Mouse (Mus musculus) embryonic facial prominence, embryonic 15.5 days (tissue): ENCODE data around the gene Gm19668. TPM values are rescaled to one million over a fixed set of nuclear protein-coding genes. Genes with fewer than 3 reads are reported as not detected.
A peak's percentile ranks its signal among the peaks of the same experiment; 100 is the strongest.

Experiments used
- ATAC-seq: fragments of 200-750 bp; cut with Nextera tagmentation; 2 replicates; pipeline ENCODE4 v1.8.0; 2017; ENCODE audit warnings: low read depth, moderate TSS enrichment; ENCODE audit not compliant: insufficient number of reproducible peaks, low FRiP score, low TSS enrichment
- H3K27ac ChIP-seq: fragments of 300-500 bp; sonication (generic); replicated peaks from 2 replicates; pipeline ENCODE4 v1.5.1; 2015; ENCODE audit warnings: mild to moderate bottlenecking, inconsistent platforms
- H3K27me3 ChIP-seq: fragments of 300-500 bp; sonication (generic); 2 replicates; pipeline ENCODE4 v1.6.1; 2015; ENCODE audit warnings: inconsistent platforms
- H3K36me3 ChIP-seq: fragments of 300-500 bp; sonication (generic); 2 replicates; pipeline ENCODE4 v1.6.1; 2015; ENCODE audit warnings: mild to moderate bottlenecking, inconsistent platforms
- H3K4me1 ChIP-seq: fragments of 300-500 bp; sonication (generic); 2 replicates; pipeline ENCODE4 v1.6.1; 2015; ENCODE audit warnings: inconsistent platforms
- H3K4me2 ChIP-seq: fragments of 300-500 bp; sonication (generic); replicated peaks from 2 replicates; pipeline ENCODE4 v1.6.1; 2015; ENCODE audit warnings: mild to moderate bottlenecking, inconsistent platforms
- H3K4me3 ChIP-seq: fragments of 300-500 bp; sonication (generic); replicated peaks from 2 replicates; pipeline ENCODE4 v1.5.1; 2015; ENCODE audit warnings: mild to moderate bottlenecking, inconsistent platforms
- H3K9ac ChIP-seq: fragments of 300-500 bp; sonication (generic); 2 replicates; pipeline ENCODE4 v1.6.1; 2015; ENCODE audit warnings: inconsistent platforms
- H3K9me3 ChIP-seq: fragments of 300-500 bp; sonication (generic); replicated peaks from 2 replicates; pipeline ENCODE4 v1.6.1; 2016; ENCODE audit warnings: inconsistent platforms
- WGBS: fragments of 180-500 bp; shearing (Covaris S2); methylation state at CpG from one replicate; pipeline ENCODE4 v1.1.7; 2015; 5-methylcytosine and 5-hydroxymethylcytosine counted together
- polyA plus RNA-seq: library from polyadenylated mRNA; unstranded; fragments of >200 nt; fragmentation: Nextera tagmentation; extraction: Ambion mirVana; gene quantifications from 2 replicates; pipeline ENCODE4 v1.2.1, GENCODE M21; 2015

Gene Gm19668
- polyA plus RNA-seq, result 0.24 and 0.55 TPM in 2 replicates

GRCm38 (mm10) chr10:77798921-77799508 lies at the start of gene Gm19668:
TSS of gene Gm19668 (minus strand) at chr10:77799133.
- no peaks in the 10 kb centered on the region for H3K36me3 ChIP-seq
- no peak for ATAC-seq
- H3K9me3 ChIP-seq, result no peaks in the 10 kb centered on the region
- no peak within 1 kb of the TSS for H3K4me3 ChIP-seq
- H3K4me2 ChIP-seq, result no peak within 1 kb of the TSS
- H3K9ac ChIP-seq, result no peak within 1 kb of the TSS
- WGBS, result 55% methylated on average over 8 of the region's 8 CpGs
- peaks cover 7% of the 10 kb centered on the region; the same call in 1 of the 2 replicates for H3K4me1 ChIP-seq
- no peak within 1 kb of the TSS for H3K27ac ChIP-seq
- H3K27me3 ChIP-seq, result no peaks in the 10 kb centered on the region

DNA sequence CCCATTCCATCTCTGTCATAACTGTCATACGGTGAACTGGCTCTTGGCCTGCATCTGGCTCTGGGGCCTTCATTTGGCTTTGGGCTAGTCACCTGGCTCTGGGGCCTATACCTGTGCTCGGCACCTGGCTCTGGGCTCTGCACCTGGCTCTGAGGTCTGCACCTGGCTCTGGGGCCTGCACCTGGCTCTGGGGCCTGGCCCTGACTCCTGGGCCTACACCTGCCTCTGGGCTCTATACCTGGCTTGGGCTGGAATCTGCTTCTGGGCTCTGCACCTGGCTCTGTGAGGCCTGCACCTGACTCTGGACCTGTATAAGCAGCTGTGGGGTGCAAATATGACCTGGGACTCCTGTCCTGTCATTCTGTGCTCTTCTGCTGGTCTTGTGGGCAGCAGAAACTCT lies 48.6 kb upstream of the Gm19668 start:
- Histone ChIP-seq H3K4me2 (no peak overlapping the region), H3K9ac (no peak overlapping the region), H3K4me3 (no peak overlapping the region), H3K4me1 (no peaks in the 10 kb centered on the region), H3K36me3 (no peaks in the 10 kb centered on the region), H3K9me3 (0 out of 2 replicates have a peak, but pooled peaks cover 13% of the 10 kb centered on the region), H3K27me3 (0 out of 2 replicates have a peak, but pooled peaks cover 2% of the 10 kb centered on the region), H3K27ac (no peak overlapping the region)
- no peak for ATAC-seq
- 78% methylated on average over 2 of the region's 2 CpGs for WGBS

GRCm38 (mm10) chr10:77846961-77847360 lies 48.0 kb upstream of the Gm19668 start:
- Histone ChIP-seq H3K4me1 (no peaks in the 10 kb centered on the region), H3K27me3 (no peaks in the 10 kb centered on the region), H3K4me2 (no peak overlapping the region), H3K9ac (no peak overlapping the region), H3K9me3 (0 out of 2 replicates have a peak, but pooled peaks cover 13% of the 10 kb centered on the region), H3K36me3 (no peaks in the 10 kb centered on the region), H3K27ac (no peak overlapping the region), H3K4me3 (no peak overlapping the region)
- ATAC-seq, result no peak
- WGBS, result 17% methylated on average over 2 of the region's 2 CpGs

- ATAC-seq, result no peak
- no peaks in the 10 kb centered on the region for H3K36me3 ChIP-seq
- WGBS, result 66% methylated on average over 3 of the region's 3 CpGs
- H3K27ac ChIP-seq, result no peak within 1 kb of the TSS
- no peak within 1 kb of the TSS for H3K9ac ChIP-seq
- no peak within 1 kb of the TSS for H3K4me2 ChIP-seq
- H3K9me3 ChIP-seq, result 0 out of 2 replicates have a peak, but pooled peaks cover 13% of the 10 kb centered on the region
- no peaks in the 10 kb centered on the region for H3K27me3 ChIP-seq
- no peak within 1 kb of the TSS for H3K4me3 ChIP-seq
- H3K4me1 ChIP-seq, result no peaks in the 10 kb centered on the region
Measured at GRCm38 (mm10) chr10:77846503-77846902, 47.6 kb upstream of the Gm19668 start, which contains the start of gene Gm36176. TSS of gene Gm36176 (plus strand) at chr10:77846803.

- Histone ChIP-seq H3K9ac (no peak overlapping the region), H3K4me2 (no peak overlapping the region), H3K27ac (no peak overlapping the region), H3K4me3 (no peak overlapping the region), H3K27me3 (no peaks in the 10 kb centered on the region), H3K4me1 (no peaks in the 10 kb centered on the region), H3K36me3 (no peaks in the 10 kb centered on the region), H3K9me3 (0 out of 2 replicates have a peak, but pooled peaks cover 9% of the 10 kb centered on the region)
- no peak for ATAC-seq
- WGBS, result 67% methylated on average over 6 of the region's 6 CpGs
Measured at GRCm38 (mm10) chr10:77839006-77839405, 40.1 kb upstream of the Gm19668 start.

DNA sequence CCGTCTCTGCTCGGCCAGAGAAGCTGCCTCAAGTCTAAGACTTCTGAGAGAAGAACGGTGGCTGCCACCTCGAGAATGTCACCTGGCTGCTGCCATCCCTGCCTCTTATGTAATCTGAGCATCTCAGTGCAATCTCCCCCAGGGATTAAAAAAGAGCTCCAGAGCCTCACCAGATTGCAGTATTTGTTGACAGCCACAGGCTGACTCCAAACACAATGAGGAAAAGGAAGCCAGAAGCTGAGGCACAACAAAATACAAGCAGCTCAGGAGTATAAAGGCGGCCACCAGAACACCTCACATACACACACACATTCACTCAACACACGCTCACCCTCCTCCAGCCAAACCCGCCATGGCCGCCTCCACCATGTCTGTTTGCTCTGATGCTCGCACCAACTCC lies 36.7 kb upstream of the Gm19668 start, which contains the start of gene Krtap10-10:
Gene Krtap10-10, plus strand, starts transcription at position 301 of the 400 bp plus-strand sequence.
- 54% methylated on average over 9 of the region's 9 CpGs for WGBS
- H3K27me3 ChIP-seq, result no peaks in the 10 kb centered on the region
- no peaks in the 10 kb centered on the region for H3K9me3 ChIP-seq
- H3K36me3 ChIP-seq, result no peaks in the 10 kb centered on the region
- no peak within 1 kb of the TSS for H3K4me3 ChIP-seq
- H3K4me1 ChIP-seq, result no peaks in the 10 kb centered on the region
- H3K9ac ChIP-seq, result no peak within 1 kb of the TSS
- no peak within 1 kb of the TSS for H3K27ac ChIP-seq
- no peak within 1 kb of the TSS for H3K4me2 ChIP-seq
- ATAC-seq, result no peak

DNA sequence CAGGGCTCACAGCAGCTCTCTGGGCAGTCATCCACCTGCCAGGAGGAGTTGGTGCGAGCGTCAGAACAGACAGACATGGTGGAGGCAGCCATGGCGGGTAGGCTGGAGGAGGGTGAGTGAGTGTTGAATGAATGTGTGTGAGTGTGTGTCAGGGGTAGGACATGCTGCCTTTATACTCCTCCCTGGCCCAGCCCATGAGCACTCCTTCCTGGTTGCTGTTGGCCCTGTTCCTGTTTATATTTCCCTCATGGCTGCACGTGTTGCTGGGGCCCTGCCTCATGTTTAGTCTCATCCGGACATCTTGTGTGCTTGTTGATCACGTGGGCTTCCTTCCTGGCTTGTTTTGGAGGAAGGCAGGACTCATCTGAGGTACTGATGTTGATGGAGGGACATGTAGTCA lies 28.0 kb upstream of the Gm19668 start, which contains the start of gene Krtap10-4:
Gene Krtap10-4, minus strand, starts transcription at position 145 of the 400 bp plus-strand sequence.
- no peaks in the 10 kb centered on the region for H3K9me3 ChIP-seq
- WGBS, result 53% methylated on average over 6 of the region's 6 CpGs
- ATAC-seq, result no peak

DNA sequence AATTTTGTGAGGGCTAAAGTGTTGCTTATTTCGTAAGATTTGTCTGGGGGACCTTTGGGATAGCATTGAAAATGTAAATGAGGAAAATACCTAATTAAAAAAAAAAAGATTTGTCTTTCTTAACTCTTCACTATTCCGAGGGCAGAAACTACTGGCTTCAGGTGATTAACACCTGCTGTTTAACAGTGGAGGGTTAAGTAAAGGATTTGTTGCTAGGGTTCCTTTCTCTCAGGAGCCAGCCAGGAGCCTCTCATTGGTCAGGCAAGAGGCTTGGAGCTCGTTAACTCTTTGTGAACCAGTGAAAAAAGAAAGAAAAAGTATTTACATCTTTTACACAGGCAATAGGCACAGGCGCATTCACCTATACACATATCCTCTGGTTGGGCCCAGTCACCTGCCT lies 20.3 kb upstream of the Gm19668 start:
- Histone ChIP-seq H3K36me3 (no peaks in the 10 kb centered on the region), H3K4me2 (no peak overlapping the region), H3K27ac (no peak overlapping the region), H3K4me1 (no peaks in the 10 kb centered on the region), H3K27me3 (no peaks in the 10 kb centered on the region), H3K9ac (no peak overlapping the region), H3K4me3 (no peak overlapping the region), H3K9me3 (no peaks in the 10 kb centered on the region)
- WGBS, result 24% methylated on average over 4 of the region's 4 CpGs
- no peak for ATAC-seq

More for the DNA sequence above, 28.0 kb upstream of the Gm19668 start, which contains the start of gene Krtap10-4:
- H3K27ac ChIP-seq, result no peak within 1 kb of the TSS
- H3K9ac ChIP-seq, result no peak within 1 kb of the TSS
- H3K4me3 ChIP-seq, result no peak within 1 kb of the TSS
- no peaks in the 10 kb centered on the region for H3K36me3 ChIP-seq
- no peaks in the 10 kb centered on the region for H3K4me1 ChIP-seq
- H3K4me2 ChIP-seq, result no peak within 1 kb of the TSS
- no peaks in the 10 kb centered on the region for H3K27me3 ChIP-seq

DNA sequence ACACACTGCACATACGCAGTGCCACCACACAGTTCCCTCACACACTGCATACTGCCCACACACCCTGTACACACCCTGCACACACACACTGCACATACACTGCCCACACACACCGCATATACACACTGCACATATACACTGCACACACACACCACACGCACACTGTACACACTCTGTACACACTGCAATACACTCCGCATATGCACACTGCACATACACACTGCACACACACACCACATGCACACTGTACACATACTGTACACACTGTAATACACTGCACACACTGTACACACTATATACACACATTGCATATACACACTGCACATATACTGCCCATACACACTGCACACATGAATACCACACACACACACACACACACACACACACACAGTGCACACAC lies 19.6 kb upstream of the Gm19668 start:
- Histone ChIP-seq H3K27me3 (no peaks in the 10 kb centered on the region), H3K4me3 (no peak overlapping the region), H3K27ac (no peak overlapping the region), H3K9me3 (no peaks in the 10 kb centered on the region), H3K9ac (no peak overlapping the region), H3K4me2 (no peak overlapping the region), H3K36me3 (no peaks in the 10 kb centered on the region), H3K4me1 (no peaks in the 10 kb centered on the region)
- WGBS, result 95% methylated on average over 4 of the region's 4 CpGs
- ATAC-seq, result peak; percentile 37; the same call in 1 of the 2 replicates

DNA sequence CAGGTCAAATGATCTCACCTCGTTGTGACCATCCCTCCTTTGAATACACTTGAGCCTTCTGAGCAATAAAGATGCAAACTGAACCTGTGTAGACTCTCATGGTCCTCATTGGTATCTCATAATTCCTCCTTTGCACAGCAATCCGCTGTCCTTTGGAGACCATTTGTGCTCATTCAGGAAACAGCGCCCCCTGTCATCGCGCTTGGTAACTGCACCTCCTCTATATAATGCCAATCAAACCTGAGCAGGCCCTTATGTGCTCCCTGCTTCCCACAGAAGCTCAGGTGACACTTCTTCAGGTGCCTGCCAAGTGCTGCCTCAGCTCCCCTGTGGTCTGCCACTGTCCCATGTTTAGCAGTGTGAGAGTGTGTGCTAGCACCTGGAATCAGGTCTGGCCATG lies 16.6 kb upstream of the Gm19668 start:
- Histone ChIP-seq H3K9ac (no peak overlapping the region), H3K9me3 (no peaks in the 10 kb centered on the region), H3K27me3 (no peaks in the 10 kb centered on the region), H3K36me3 (no peaks in the 10 kb centered on the region), H3K4me1 (no peaks in the 10 kb centered on the region), H3K4me2 (no peak overlapping the region), H3K4me3 (no peak overlapping the region), H3K27ac (no peak overlapping the region)
- no peak for ATAC-seq
- 36% methylated on average over 5 of the region's 5 CpGs for WGBS

DNA sequence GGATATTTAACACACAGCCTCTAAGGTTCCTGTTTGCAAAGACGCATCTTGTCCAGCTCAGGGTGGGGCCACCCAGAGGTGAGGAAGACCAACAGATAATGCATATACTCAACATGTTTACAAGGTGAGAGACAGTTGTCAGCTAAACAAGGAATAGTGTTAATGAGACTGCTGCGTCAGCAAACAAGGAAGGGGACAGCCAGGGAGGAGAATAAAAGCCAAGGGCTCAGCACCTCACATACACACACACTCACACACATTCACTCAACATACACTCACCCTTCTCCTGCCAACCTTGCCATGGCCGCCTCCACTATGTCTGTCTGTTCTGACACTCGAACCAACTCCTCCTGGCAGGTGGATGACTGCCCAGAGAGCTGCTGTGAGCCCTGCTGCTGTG lies 15.4 kb upstream of the Gm19668 start, which contains the start of gene Gm2696:
Gene Gm2696, plus strand, starts transcription at position 301 of the 400 bp plus-strand sequence.
- no peaks in the 10 kb centered on the region for H3K27me3 ChIP-seq

GRCm38 (mm10) chr10:77811743-77812142 lies 12.8 kb upstream of the Gm19668 start, which contains the start of gene Gm9507:
TSS of gene Gm9507 (minus strand) at chr10:77811843.
- no peaks in the 10 kb centered on the region for H3K9me3 ChIP-seq
- 61% methylated on average over 5 of the region's 5 CpGs for WGBS
- H3K4me1 ChIP-seq, result no peaks in the 10 kb centered on the region
- no peak within 1 kb of the TSS for H3K9ac ChIP-seq
- H3K27ac ChIP-seq, result no peak within 1 kb of the TSS
- H3K4me3 ChIP-seq, result no peak within 1 kb of the TSS
- H3K4me2 ChIP-seq, result no peak within 1 kb of the TSS
- no peak for ATAC-seq
- H3K27me3 ChIP-seq, result no peaks in the 10 kb centered on the region
- H3K36me3 ChIP-seq, result no peaks in the 10 kb centered on the region

More for the DNA sequence above, 15.4 kb upstream of the Gm19668 start, which contains the start of gene Gm2696:
- H3K4me1 ChIP-seq, result no peaks in the 10 kb centered on the region
- H3K27ac ChIP-seq, result no peak within 1 kb of the TSS
- no peaks in the 10 kb centered on the region for H3K36me3 ChIP-seq
- 48% methylated on average over 3 of the region's 4 CpGs for WGBS
- no peaks in the 10 kb centered on the region for H3K9me3 ChIP-seq
- no peak within 1 kb of the TSS for H3K4me3 ChIP-seq
- ATAC-seq, result no peak
- H3K9ac ChIP-seq, result no peak within 1 kb of the TSS
- H3K4me2 ChIP-seq, result no peak within 1 kb of the TSS
